Mouse (Mus musculus): ENCODE results near the gene Ppard. TPM values are rescaled to one million over a fixed set of nuclear protein-coding genes. Genes with fewer than 3 reads are reported as not detected.

Ppard gene
- polyA plus RNA-seq, 1 experiment from 2014 or later, result 1.7 TPM

- Histone ChIP-seq H3K27me3 (ENCODE audit: control insufficient read depth, insufficient read depth, low read length) (no peaks in the 10 kb centered on the region), H3K4me2 (no peak overlapping the region), H3K9ac (ENCODE audit: low read length) (no peak overlapping the region), H3K4me3 (ENCODE audit: low read depth, low read length) (no peak overlapping the region), H3K27ac (ENCODE audit: low read depth, low read length) (no peak overlapping the region), H3K4me1 (ENCODE audit: control insufficient read depth, insufficient read depth, low read length) (peaks cover 14% of the 10 kb centered on the region), H3K36me3 (ENCODE audit: control insufficient read depth, insufficient read depth, low read length) (no peaks in the 10 kb centered on the region), H3K9me3 (ENCODE audit: control insufficient read depth, low read length) (no peaks in the 10 kb centered on the region)
- WGBS, result 76% methylated on average over 3 of the region's 3 CpGs
- ATAC-seq (ENCODE audit: low FRiP score), result no peak
- no peak for DNase-seq (ENCODE audit: low spot score, missing footprints)
These were observed 78.3 kb downstream of the Ppard start for GRCm38 (mm10) chr17:28310831-28311230.

- peaks cover 14% of the 10 kb centered on the region for H3K4me1 ChIP-seq (ENCODE audit: control insufficient read depth, insufficient read depth, low read length)
- H3K4me3 ChIP-seq (ENCODE audit: low read depth, low read length), result no peak overlapping the region
- WGBS, result 76% methylated on average over 5 of the region's 5 CpGs
- no peaks in the 10 kb centered on the region for H3K9me3 ChIP-seq (ENCODE audit: control insufficient read depth, low read length)
- H3K36me3 ChIP-seq (ENCODE audit: control insufficient read depth, insufficient read depth, low read length), result no peaks in the 10 kb centered on the region; the same call in 1 of the 2 replicates
- H3K9ac ChIP-seq (ENCODE audit: low read length), result no peak overlapping the region
- no peak for DNase-seq (ENCODE audit: low spot score, missing footprints)
- H3K27me3 ChIP-seq (ENCODE audit: control insufficient read depth, insufficient read depth, low read length), result no peaks in the 10 kb centered on the region
- no peak for ATAC-seq (ENCODE audit: low FRiP score)
- H3K4me2 ChIP-seq, result no peak overlapping the region
- no peak overlapping the region for H3K27ac ChIP-seq (ENCODE audit: low read depth, low read length)
These were observed 79.0 kb downstream of the Ppard start for GRCm38 (mm10) chr17:28311366-28312132.

- Histone ChIP-seq H3K4me1 (ENCODE audit: control insufficient read depth, insufficient read depth, low read length) (peaks cover 14% of the 10 kb centered on the region), H3K27ac (ENCODE audit: low read depth, low read length) (no peak overlapping the region), H3K36me3 (ENCODE audit: control insufficient read depth, insufficient read depth, low read length) (no peaks in the 10 kb centered on the region; the same call in 1 of the 2 replicates), H3K9me3 (ENCODE audit: control insufficient read depth, low read length) (no peaks in the 10 kb centered on the region), H3K27me3 (ENCODE audit: control insufficient read depth, insufficient read depth, low read length) (no peaks in the 10 kb centered on the region), H3K4me2 (peak overlapping the region; percentile 89), H3K9ac (ENCODE audit: low read length) (peak overlapping the region; percentile 24; the same call in 1 of the 2 replicates), H3K4me3 (ENCODE audit: low read depth, low read length) (peak overlapping the region; percentile 84)
- no peak for DNase-seq (ENCODE audit: low spot score, missing footprints)
- ATAC-seq (ENCODE audit: low FRiP score), result peak; percentile 10; the same call in 1 of the 2 replicates
- WGBS, result 29% methylated on average over 17 of the region's 17 CpGs
These were observed 80.0 kb downstream of the Ppard start for GRCm38 (mm10) chr17:28312232-28313211.

GRCm38 (mm10) chr17:28313212-28313879 lies 80.8 kb downstream of the Ppard start, which contains the start of gene Fance:
Gene Fance (plus strand): TSS chr17:28313519.
- Histone ChIP-seq H3K9me3 (ENCODE audit: control insufficient read depth, low read length) (no peaks in the 10 kb centered on the region), H3K27me3 (ENCODE audit: control insufficient read depth, insufficient read depth, low read length) (no peaks in the 10 kb centered on the region), H3K9ac (ENCODE audit: low read length) (peak within 1 kb of the TSS; percentile 91), H3K4me1 (ENCODE audit: control insufficient read depth, insufficient read depth, low read length) (peaks cover 14% of the 10 kb centered on the region), H3K36me3 (ENCODE audit: control insufficient read depth, insufficient read depth, low read length) (peaks cover 3% of the 10 kb centered on the region; the same call in 1 of the 2 replicates), H3K4me2 (peak within 1 kb of the TSS; percentile 89), H3K27ac (ENCODE audit: low read depth, low read length) (peak within 1 kb of the TSS; percentile 69), H3K4me3 (ENCODE audit: low read depth, low read length) (peak within 1 kb of the TSS; percentile 84)
- DNase-seq (ENCODE audit: low spot score, missing footprints), result peak; percentile 100
- peak; percentile 99 for ATAC-seq (ENCODE audit: low FRiP score)
- under 1% methylated on average over 54 of the region's 69 CpGs for WGBS

- H3K4me1 ChIP-seq (ENCODE audit: control insufficient read depth, insufficient read depth, low read length), result peaks cover 10% of the 10 kb centered on the region
- DNase-seq (ENCODE audit: low spot score, missing footprints), result no peak
- under 1% methylated on average over 11 of the region's 11 CpGs for WGBS
- H3K27ac ChIP-seq (ENCODE audit: low read depth, low read length), result peak overlapping the region; percentile 69
- no peaks in the 10 kb centered on the region for H3K9me3 ChIP-seq (ENCODE audit: control insufficient read depth, low read length)
- H3K27me3 ChIP-seq (ENCODE audit: control insufficient read depth, insufficient read depth, low read length), result no peaks in the 10 kb centered on the region
- peak overlapping the region; percentile 89 for H3K4me2 ChIP-seq
- peak overlapping the region; percentile 91 for H3K9ac ChIP-seq (ENCODE audit: low read length)
- ATAC-seq (ENCODE audit: low FRiP score), result no peak
- peak overlapping the region; percentile 84 for H3K4me3 ChIP-seq (ENCODE audit: low read depth, low read length)
- peaks cover 5% of the 10 kb centered on the region; the same call in 1 of the 2 replicates for H3K36me3 ChIP-seq (ENCODE audit: control insufficient read depth, insufficient read depth, low read length)
These were observed 81.4 kb downstream of the Ppard start for GRCm38 (mm10) chr17:28313880-28314225.

- Histone ChIP-seq H3K9ac (ENCODE audit: low read length) (no peak overlapping the region), H3K4me1 (ENCODE audit: control insufficient read depth, insufficient read depth, low read length) (peaks cover 10% of the 10 kb centered on the region)
- WGBS, result 89% methylated on average over 20 of the region's 20 CpGs
These were observed 83.2 kb downstream of the Ppard start for GRCm38 (mm10) chr17:28315611-28316160.

GRCm38 (mm10) chr17:28316476-28316875 lies 84.0 kb downstream of the Ppard start:
- WGBS, result 91% methylated on average over 9 of the region's 9 CpGs
- Histone ChIP-seq H3K4me1 (ENCODE audit: control insufficient read depth, insufficient read depth, low read length) (peaks cover 10% of the 10 kb centered on the region), H3K9ac (ENCODE audit: low read length) (no peak overlapping the region), H3K36me3 (ENCODE audit: control insufficient read depth, insufficient read depth, low read length) (peaks cover 5% of the 10 kb centered on the region; the same call in 1 of the 2 replicates), H3K4me2 (no peak overlapping the region), H3K4me3 (ENCODE audit: low read depth, low read length) (no peak overlapping the region), H3K9me3 (ENCODE audit: control insufficient read depth, low read length) (no peaks in the 10 kb centered on the region), H3K27me3 (ENCODE audit: control insufficient read depth, insufficient read depth, low read length) (no peaks in the 10 kb centered on the region), H3K27ac (ENCODE audit: low read depth, low read length) (no peak overlapping the region)
- ATAC-seq (ENCODE audit: low FRiP score) (no peak), DNase-seq (ENCODE audit: low spot score, missing footprints) (no peak)

More at GRCm38 (mm10) chr17:28315611-28316160, 83.2 kb downstream of the Ppard start:
- Histone ChIP-seq H3K9me3 (ENCODE audit: control insufficient read depth, low read length) (no peaks in the 10 kb centered on the region), H3K27ac (ENCODE audit: low read depth, low read length) (no peak overlapping the region), H3K4me2 (no peak overlapping the region), H3K4me3 (ENCODE audit: low read depth, low read length) (no peak overlapping the region), H3K27me3 (ENCODE audit: control insufficient read depth, insufficient read depth, low read length) (no peaks in the 10 kb centered on the region), H3K36me3 (ENCODE audit: control insufficient read depth, insufficient read depth, low read length) (peaks cover 5% of the 10 kb centered on the region; the same call in 1 of the 2 replicates)
- DNase-seq (ENCODE audit: low spot score, missing footprints) (no peak), ATAC-seq (ENCODE audit: low FRiP score) (no peak)

GRCm38 (mm10) chr17:28317091-28317490 lies 84.6 kb downstream of the Ppard start:
- WGBS, result 60% methylated on average over 8 of the region's 8 CpGs
- peaks cover 5% of the 10 kb centered on the region; the same call in 1 of the 2 replicates for H3K36me3 ChIP-seq (ENCODE audit: control insufficient read depth, insufficient read depth, low read length)
- DNase-seq (ENCODE audit: low spot score, missing footprints), result no peak
- no peak for ATAC-seq (ENCODE audit: low FRiP score)
- peaks cover 10% of the 10 kb centered on the region for H3K4me1 ChIP-seq (ENCODE audit: control insufficient read depth, insufficient read depth, low read length)
- H3K27ac ChIP-seq (ENCODE audit: low read depth, low read length), result no peak overlapping the region
- H3K27me3 ChIP-seq (ENCODE audit: control insufficient read depth, insufficient read depth, low read length), result no peaks in the 10 kb centered on the region
- no peak overlapping the region for H3K4me3 ChIP-seq (ENCODE audit: low read depth, low read length)
- H3K9ac ChIP-seq (ENCODE audit: low read length), result no peak overlapping the region
- no peaks in the 10 kb centered on the region for H3K9me3 ChIP-seq (ENCODE audit: control insufficient read depth, low read length)
- no peak overlapping the region for H3K4me2 ChIP-seq
